Mouse (Mus musculus) forebrain, embryonic 13.5 days (tissue): Measurements from ENCODE around the gene Cdc7. TPM values are rescaled to one million over a fixed set of nuclear protein-coding genes. Genes with fewer than 3 reads are reported as not detected.
"Not testable (repeated sequence)": the region's sequence is repeated elsewhere in the genome, so short reads cannot be mapped to it uniquely, and the experiment has no call there.

ENCODE experiments used
- ATAC-seq: fragments of 200-750 bp; cut with Nextera tagmentation; 2 replicates; pipeline ENCODE4 v1.8.0; 2017
- H3K27ac ChIP-seq: fragments of 300-500 bp; sonication (generic); 2 replicates; pipeline ENCODE4 v1.5.1; 2015; ENCODE audit warnings: inconsistent platforms, mild to moderate bottlenecking, moderate library complexity
- H3K27me3 ChIP-seq: fragments of 300-500 bp; sonication (generic); 2 replicates; pipeline ENCODE4 v1.6.1; 2015; ENCODE audit warnings: mild to moderate bottlenecking, inconsistent platforms
- H3K36me3 ChIP-seq: fragments of 300-500 bp; sonication (generic); 2 replicates; pipeline ENCODE4 v1.6.1; 2015; ENCODE audit warnings: mild to moderate bottlenecking, inconsistent platforms; ENCODE audit not compliant: poor library complexity, severe bottlenecking
- H3K4me1 ChIP-seq: fragments of 300-500 bp; sonication (generic); 2 replicates; pipeline ENCODE4 v1.6.1; 2015; ENCODE audit warnings: inconsistent platforms
- H3K4me2 ChIP-seq: fragments of 300-500 bp; sonication (generic); 2 replicates; pipeline ENCODE4 v1.6.1; 2015; ENCODE audit warnings: inconsistent platforms, mild to moderate bottlenecking, moderate library complexity
- H3K4me3 ChIP-seq: fragments of 300-500 bp; sonication (generic); 2 replicates; pipeline ENCODE4 v1.5.1; 2015; ENCODE audit warnings: mild to moderate bottlenecking, inconsistent platforms
- H3K9ac ChIP-seq: fragments of 300-500 bp; sonication (generic); 2 replicates; pipeline ENCODE4 v1.6.1; 2015; ENCODE audit warnings: mild to moderate bottlenecking, inconsistent platforms
- H3K9me3 ChIP-seq: fragments of 300-500 bp; sonication (generic); replicated peaks from 2 replicates; pipeline ENCODE4 v1.6.1; 2016; ENCODE audit warnings: inconsistent platforms
- WGBS: fragments of 180-500 bp; shearing (Covaris S2); methylation state at CpG from one replicate; pipeline ENCODE4 v1.1.7; 2015; 5-methylcytosine and 5-hydroxymethylcytosine counted together
- polyA plus RNA-seq: library from polyadenylated mRNA; unstranded; fragments of >200 nt; fragmentation: Nextera tagmentation; extraction: Ambion mirVana; gene quantifications from 2 replicates; pipeline ENCODE4 v1.2.1, GENCODE M21; 2015

Cdc7 gene
- polyA plus RNA-seq, 1 experiment from 2014 or later, result 43.1 TPM

DNA sequence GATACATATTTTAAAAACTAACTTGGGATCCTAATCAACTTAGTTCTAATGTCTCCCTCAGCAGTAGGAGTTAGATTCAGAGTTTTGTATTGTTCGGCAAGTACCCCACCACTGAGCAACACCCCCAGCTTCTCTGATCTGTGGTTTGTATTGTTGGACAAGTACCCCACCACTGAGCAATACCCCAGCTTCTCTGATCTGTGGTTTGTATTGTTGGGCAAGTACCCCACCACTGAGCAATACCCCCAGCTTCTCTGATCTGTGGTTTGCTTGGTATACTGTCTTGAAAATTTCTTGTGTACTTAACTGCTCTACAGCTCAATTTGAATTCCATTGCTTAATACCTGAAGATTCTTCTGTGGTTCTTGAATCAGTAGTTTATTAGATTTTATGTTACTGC lies 3.5 kb downstream of the Cdc7 start:
- WGBS, result 96% methylated on average over 1 of the region's 1 CpGs
- Histone ChIP-seq H3K9me3 (no peaks in the 10 kb centered on the region), H3K4me1 (peaks cover 21% of the 10 kb centered on the region), H3K27me3 (no peaks in the 10 kb centered on the region), H3K27ac (no peak overlapping the region), H3K4me3 (no peak overlapping the region), H3K9ac (0 out of 2 replicates have a peak overlapping the region, but pooled peaks have one; percentile 12), H3K4me2 (no peak overlapping the region), H3K36me3 (peaks cover 31% of the 10 kb centered on the region)
- no peak for ATAC-seq

DNA sequence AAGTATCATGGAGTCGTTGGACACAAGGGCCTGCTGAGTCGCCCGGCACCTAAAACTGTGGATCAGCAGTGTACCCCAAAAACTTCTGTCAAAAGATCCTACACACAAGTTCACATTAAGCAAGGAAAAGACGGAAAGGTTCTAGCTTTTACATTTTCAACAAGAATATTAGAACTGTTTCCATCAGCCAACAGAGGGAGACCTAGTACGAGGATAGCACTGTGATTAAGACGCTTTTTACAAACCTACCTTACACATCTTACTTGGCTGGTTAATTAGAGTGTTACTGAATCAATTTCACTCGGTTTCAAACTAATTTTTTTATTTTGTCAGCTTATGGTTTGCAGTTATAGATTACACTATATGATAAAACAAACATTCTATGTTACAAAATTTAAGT lies 9.8 kb downstream of the Cdc7 start:
- H3K4me2 ChIP-seq, result no peak overlapping the region
- no peaks in the 10 kb centered on the region for H3K9me3 ChIP-seq
- no peak overlapping the region for H3K27ac ChIP-seq
- H3K27me3 ChIP-seq, result no peaks in the 10 kb centered on the region
- no peak for ATAC-seq
- H3K36me3 ChIP-seq, result peaks cover 85% of the 10 kb centered on the region
- no peak overlapping the region for H3K4me3 ChIP-seq
- no peak overlapping the region for H3K9ac ChIP-seq
- H3K4me1 ChIP-seq, result no peaks in the 10 kb centered on the region
- 92% methylated on average over 7 of the region's 7 CpGs for WGBS

DNA sequence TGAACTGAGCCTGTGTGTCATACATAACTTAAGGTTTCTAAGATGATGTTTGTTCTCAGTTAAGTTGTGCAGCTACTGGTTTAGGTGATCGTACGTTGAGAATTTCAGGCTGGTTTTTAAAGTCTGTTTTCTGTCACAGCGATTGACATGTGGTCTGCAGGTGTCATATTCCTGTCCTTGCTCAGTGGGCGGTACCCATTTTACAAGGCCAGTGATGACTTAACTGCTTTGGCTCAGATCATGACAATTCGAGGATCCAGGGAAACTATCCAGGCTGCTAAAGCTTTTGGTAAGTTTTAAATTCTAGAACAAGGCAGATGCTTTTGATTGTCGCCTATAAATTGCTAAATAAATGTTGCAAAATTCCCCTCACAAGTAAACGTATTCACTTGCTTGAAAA lies 15.0 kb downstream of the Cdc7 start:
- WGBS, result 92% methylated on average over 7 of the region's 7 CpGs
- no peak overlapping the region for H3K4me2 ChIP-seq
- ATAC-seq, result no peak
- no peaks in the 10 kb centered on the region for H3K4me1 ChIP-seq
- H3K36me3 ChIP-seq, result peaks cover 84% of the 10 kb centered on the region
- no peak overlapping the region for H3K4me3 ChIP-seq
- H3K9me3 ChIP-seq, result no peaks in the 10 kb centered on the region
- no peaks in the 10 kb centered on the region for H3K27me3 ChIP-seq
- H3K9ac ChIP-seq, result no peak overlapping the region
- no peak overlapping the region for H3K27ac ChIP-seq

DNA sequence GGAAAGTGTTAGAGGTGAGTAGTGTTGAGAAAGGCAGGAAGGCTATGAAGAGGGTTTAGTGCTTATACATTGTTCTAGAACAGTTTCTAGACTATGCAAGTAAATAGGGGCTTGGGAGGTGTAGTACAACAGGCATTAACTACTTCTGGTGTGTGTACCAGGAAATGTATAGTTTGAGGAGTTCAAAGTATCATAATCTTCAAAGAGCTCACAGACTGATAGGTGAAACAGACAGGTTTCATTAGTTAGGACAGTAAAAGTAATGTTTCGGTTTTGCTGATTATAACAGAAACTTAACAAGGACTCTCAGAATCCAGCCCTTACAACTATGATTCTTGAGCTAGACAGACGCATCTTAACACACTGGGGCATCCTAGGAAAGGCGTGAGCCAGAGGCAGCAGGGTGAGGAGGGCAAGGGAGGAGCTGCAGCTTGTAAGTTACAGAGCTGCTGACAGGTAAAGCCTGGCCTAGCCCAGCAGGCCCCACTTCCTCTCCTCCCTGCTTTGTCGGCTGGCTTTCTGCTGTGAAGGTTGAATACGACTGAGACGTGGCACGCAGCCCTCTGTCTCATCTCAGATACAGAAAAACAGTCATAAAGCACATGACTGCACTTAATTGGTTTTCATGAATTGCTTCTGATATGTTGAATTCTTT lies 18.3 kb downstream of the Cdc7 start:
- H3K36me3 ChIP-seq, result peaks cover 74% of the 10 kb centered on the region
- H3K27me3 ChIP-seq, result no peaks in the 10 kb centered on the region
- no peaks in the 10 kb centered on the region for H3K4me1 ChIP-seq
- H3K9ac ChIP-seq, result no peak overlapping the region
- no peak for ATAC-seq
- H3K4me3 ChIP-seq, result no peak overlapping the region
- 91% methylated on average over 7 of the region's 7 CpGs for WGBS
- H3K4me2 ChIP-seq, result no peak overlapping the region
- no peaks in the 10 kb centered on the region for H3K9me3 ChIP-seq
- H3K27ac ChIP-seq, result no peak overlapping the region

DNA sequence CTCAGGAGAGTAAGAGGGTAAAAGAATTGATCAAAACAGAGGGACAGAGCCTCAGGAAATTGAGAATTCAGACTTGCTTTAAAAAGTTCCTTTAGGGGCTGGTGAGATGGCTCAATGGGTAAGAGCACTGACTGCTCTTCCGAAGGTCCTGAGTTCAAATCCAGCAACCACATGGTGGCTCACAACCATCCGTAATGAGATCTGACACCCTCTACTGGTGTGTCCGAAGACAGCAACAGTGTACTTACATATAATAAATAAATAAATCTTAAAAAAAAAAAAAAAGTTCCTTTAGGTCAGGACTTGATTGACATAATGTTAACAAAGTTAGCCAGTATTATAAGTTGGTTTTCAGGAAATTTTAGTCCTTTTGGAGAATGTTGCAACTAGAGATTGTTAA lies 20.8 kb downstream of the Cdc7 start:
- WGBS, result 93% methylated on average over 3 of the region's 3 CpGs

DNA sequence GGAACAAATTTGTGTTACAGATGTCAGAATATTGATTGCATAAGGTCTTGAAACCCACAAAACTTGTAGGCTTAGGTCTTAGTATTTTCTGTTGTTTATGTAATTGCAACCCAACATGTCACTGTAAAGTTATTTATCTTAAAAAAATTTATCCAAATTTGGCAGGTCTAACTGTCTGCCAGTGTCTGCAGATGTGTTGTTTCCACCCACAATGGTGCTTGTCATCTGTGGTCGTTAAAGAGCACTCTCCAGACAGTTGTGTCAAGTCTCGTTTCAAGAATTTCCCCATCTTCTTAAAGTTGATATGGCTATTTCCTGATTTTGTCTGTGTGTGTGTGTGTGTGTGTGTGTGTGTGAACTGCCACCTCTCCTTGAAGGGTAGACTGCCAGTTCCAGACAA lies 21.5 kb downstream of the Cdc7 start:
- Histone ChIP-seq H3K36me3 (peaks cover 47% of the 10 kb centered on the region), H3K27me3 (0 out of 2 replicates have a peak, but pooled peaks cover 3% of the 10 kb centered on the region), H3K4me2 (no peak overlapping the region), H3K4me1 (no peaks in the 10 kb centered on the region), H3K4me3 (no peak overlapping the region), H3K9ac (no peak overlapping the region), H3K27ac (no peak overlapping the region), H3K9me3 (no peaks in the 10 kb centered on the region)
- WGBS, result 68% methylated on average over 2 of the region's 2 CpGs
- ATAC-seq, result no peak

More for the DNA sequence above, 20.8 kb downstream of the Cdc7 start:
- H3K9me3 ChIP-seq, ATAC-seq, H3K27me3 ChIP-seq, H3K9ac ChIP-seq, H3K4me1 ChIP-seq, H3K4me3 ChIP-seq, H3K27ac ChIP-seq, H3K4me2 ChIP-seq: not testable (repeated sequence)
- H3K36me3 ChIP-seq, result peaks cover 53% of the 10 kb centered on the region

DNA sequence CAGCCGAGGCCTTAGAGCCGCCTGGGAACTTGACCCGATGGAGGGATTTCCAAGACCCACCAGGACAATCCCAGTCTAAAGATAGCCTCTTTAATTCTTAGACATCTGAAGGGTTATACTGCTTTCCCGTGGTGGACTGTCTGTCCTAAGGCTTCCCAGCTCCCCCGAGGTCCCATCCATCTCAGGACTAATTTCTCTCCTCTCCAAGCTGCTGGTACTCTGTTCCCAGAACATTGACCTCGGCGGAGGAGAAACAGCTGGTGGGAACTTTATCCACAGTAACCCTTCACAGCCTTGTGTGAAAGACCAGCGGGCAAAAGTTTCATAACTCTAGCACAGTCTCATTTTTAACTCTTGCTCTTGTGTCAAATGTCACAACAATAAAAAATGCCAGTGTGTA lies 25.1 kb downstream of the Cdc7 start:
- Histone ChIP-seq H3K4me1 (no peaks in the 10 kb centered on the region), H3K9ac (no peak overlapping the region), H3K4me3 (no peak overlapping the region), H3K27ac (no peak overlapping the region), H3K36me3 (peaks cover 20% of the 10 kb centered on the region; the same call in 1 of the 2 replicates), H3K4me2 (no peak overlapping the region), H3K27me3 (peaks cover 15% of the 10 kb centered on the region; the same call in 1 of the 2 replicates), H3K9me3 (no peaks in the 10 kb centered on the region)
- WGBS, result 72% methylated on average over 8 of the region's 8 CpGs
- ATAC-seq, result no peak

DNA sequence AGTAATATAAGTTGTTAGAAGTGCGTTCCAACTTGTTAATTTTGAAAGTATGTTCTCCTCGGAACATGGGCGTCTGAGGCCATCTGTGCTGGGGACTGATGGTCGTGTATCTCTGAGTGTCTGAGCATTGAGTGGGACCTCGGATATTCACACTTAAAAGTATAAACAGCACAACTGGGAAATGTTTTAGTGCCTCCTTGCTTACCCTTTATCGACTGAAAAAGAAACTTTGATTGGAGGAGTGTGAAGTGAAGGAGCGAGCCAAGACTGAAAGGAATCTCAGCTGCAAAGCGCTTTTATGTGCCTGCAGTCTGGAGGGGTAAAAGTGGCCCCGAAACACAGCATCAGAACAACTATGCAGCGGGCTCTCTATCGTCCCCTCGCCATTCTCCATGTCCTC lies 25.7 kb downstream of the Cdc7 start:
- Histone ChIP-seq H3K4me2 (no peak overlapping the region), H3K9ac (no peak overlapping the region), H3K36me3 (peaks cover 16% of the 10 kb centered on the region; the same call in 1 of the 2 replicates), H3K4me3 (no peak overlapping the region), H3K27me3 (peaks cover 15% of the 10 kb centered on the region; the same call in 1 of the 2 replicates), H3K4me1 (no peaks in the 10 kb centered on the region), H3K9me3 (no peaks in the 10 kb centered on the region), H3K27ac (no peak overlapping the region)
- ATAC-seq, result no peak
- WGBS, result 79% methylated on average over 12 of the region's 12 CpGs

DNA sequence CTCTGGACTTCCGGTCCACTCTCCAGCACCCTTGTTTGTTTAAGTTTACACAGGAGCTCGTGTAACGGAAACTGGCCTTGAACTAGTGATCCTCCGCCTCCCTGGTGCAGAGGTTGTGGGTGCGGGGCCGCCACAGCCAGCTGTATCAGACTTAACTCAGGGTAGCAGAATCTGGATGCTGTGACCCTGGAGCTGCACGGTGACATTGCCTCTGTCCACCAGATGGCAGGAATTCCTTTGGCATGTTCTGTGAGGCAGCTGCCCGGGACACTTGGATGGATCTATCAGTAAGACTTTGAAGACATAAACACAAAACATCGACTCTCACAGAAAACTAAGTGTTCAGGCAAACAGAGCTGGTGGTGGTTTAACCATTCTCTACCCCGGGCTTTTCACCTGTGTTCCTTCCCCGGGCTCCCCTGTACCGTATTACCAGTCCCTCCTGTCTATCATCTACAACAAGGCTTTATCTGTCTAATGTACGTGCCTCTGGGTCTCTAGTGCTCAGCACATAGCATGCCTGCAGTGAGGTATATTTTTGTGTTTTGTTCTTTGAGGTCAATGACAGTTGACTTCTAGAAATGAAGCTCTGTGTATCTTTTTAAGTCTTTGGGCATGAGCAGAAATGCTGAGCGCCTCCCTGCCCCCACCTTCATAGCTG lies 26.6 kb downstream of the Cdc7 start:
- Histone ChIP-seq H3K27ac (no peak overlapping the region), H3K4me2 (no peak overlapping the region), H3K4me3 (no peak overlapping the region), H3K36me3 (peaks cover 11% of the 10 kb centered on the region; the same call in 1 of the 2 replicates), H3K9ac (no peak overlapping the region), H3K4me1 (no peaks in the 10 kb centered on the region), H3K9me3 (no peaks in the 10 kb centered on the region), H3K27me3 (peaks cover 15% of the 10 kb centered on the region; the same call in 1 of the 2 replicates)
- 54% methylated on average over 14 of the region's 14 CpGs for WGBS
- 0 out of 2 replicates have a peak, but pooled peaks have one; percentile 45 for ATAC-seq

DNA sequence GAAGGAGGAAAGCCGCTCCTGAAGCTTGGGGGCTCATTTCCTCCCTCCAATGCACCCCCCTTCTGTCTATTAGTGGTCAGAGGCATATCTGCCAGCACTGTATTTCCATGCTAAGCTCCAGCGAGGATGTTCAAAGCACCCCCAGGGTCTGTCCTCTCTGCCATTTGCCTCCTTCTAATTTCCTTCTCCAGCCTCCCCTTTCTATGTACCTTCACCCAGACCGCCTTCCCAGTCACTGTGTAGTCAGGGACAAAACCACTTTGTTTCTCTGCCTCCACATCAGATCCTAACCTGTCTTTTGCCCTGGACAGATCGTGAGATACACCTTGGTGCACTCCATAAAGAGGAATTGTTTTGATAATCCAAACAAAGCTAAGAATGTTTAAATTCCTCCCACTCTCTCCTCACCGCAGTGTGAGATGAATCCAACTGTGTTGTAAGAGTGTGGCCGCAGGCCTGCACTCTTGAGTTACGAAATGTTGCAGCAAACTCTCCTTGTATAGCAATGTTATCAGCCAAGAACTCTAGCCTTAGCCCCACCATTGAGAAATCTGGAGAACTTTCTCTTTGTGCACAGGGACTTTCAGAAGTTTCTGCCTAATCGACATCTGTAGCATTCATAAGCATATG lies 27.3 kb downstream of the Cdc7 start:
- no peak overlapping the region for H3K27ac ChIP-seq
- no peaks in the 10 kb centered on the region for H3K4me1 ChIP-seq
- H3K36me3 ChIP-seq, result 0 out of 2 replicates have a peak, but pooled peaks cover 7% of the 10 kb centered on the region
- H3K4me2 ChIP-seq, result no peak overlapping the region
- H3K27me3 ChIP-seq, result peaks cover 15% of the 10 kb centered on the region; the same call in 1 of the 2 replicates
- no peak overlapping the region for H3K9ac ChIP-seq
- ATAC-seq, result no peak
- no peak overlapping the region for H3K4me3 ChIP-seq
- WGBS, result 77% methylated on average over 8 of the region's 8 CpGs
- no peaks in the 10 kb centered on the region for H3K9me3 ChIP-seq

DNA sequence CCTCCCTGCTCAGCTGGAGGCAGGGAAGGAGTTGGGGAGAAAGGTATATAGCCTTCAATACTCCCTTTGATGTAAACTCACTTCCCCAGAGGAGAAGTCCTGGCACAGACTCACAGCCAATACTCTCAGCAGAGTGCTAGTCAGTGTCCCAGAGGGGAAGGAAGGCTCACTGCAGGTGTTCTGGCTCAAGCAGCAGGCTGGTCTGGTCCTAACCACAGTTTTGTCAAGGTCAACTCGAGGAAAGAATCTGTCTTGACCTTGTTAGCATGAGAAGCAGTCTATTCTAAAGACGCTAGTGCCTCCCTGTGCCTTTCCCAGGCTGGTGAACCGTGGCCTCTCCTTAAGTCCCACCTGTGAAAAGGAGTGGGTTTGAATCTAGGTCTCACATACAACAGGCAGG lies 30.6 kb downstream of the Cdc7 start:
- Histone ChIP-seq H3K27me3 (peaks cover 21% of the 10 kb centered on the region; the same call in 1 of the 2 replicates), H3K4me1 (no peaks in the 10 kb centered on the region), H3K9me3 (no peaks in the 10 kb centered on the region), H3K9ac (no peak overlapping the region), H3K36me3 (no peaks in the 10 kb centered on the region), H3K27ac (no peak overlapping the region), H3K4me3 (no peak overlapping the region), H3K4me2 (no peak overlapping the region)
- no peak for ATAC-seq
- 31% methylated on average over 3 of the region's 3 CpGs for WGBS

DNA sequence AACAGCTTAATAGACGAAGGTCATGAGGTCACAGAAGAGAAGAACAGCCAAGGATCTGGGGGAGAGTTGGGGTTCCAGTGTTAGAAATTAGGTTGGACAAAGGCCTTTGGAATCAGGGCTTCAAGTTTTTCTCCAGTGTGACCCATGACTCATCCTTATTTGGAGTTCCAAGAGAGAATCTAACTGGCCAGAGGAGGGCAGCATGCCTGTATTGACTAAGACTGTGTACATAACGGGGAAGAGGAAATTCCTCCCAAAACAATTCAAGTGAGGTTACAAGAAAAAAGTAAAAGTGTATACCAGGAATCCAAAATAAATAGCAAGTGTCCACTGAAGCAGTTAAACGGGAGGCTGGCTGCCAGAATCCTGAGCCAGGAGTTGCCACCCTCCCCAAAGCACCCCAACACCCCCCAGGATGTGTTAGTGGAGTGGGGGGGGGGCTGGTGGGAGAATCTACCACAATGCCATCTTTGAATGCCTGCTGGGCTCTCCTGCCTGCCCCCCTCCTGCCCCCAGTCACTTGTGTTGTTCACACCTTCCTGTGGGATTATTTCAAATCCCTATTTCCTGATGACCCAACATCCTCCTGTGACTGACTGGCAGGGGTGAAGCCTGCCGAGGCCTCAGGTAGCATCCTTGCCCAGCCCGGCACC lies 31.9 kb downstream of the Cdc7 start:
- no peak for ATAC-seq
- Histone ChIP-seq H3K9ac (no peak overlapping the region), H3K27ac (no peak overlapping the region)

More for the DNA sequence above, 31.9 kb downstream of the Cdc7 start:
- Histone ChIP-seq H3K4me1 (no peaks in the 10 kb centered on the region), H3K9me3 (no peaks in the 10 kb centered on the region), H3K4me3 (no peak overlapping the region), H3K4me2 (no peak overlapping the region), H3K36me3 (no peaks in the 10 kb centered on the region), H3K27me3 (peaks cover 22% of the 10 kb centered on the region; the same call in 1 of the 2 replicates)
- WGBS, result 51% methylated on average over 5 of the region's 5 CpGs
